Mouse (Mus musculus): Measurements from ENCODE around the gene Pfn4. TPM values are rescaled to one million over a fixed set of nuclear protein-coding genes. Genes with fewer than 3 reads are reported as not detected.
"Not testable (repeated sequence)": the region's sequence is repeated elsewhere in the genome, so short reads cannot be mapped to it uniquely, and the experiment has no call there.

The Pfn4 gene
- polyA plus RNA-seq, 1 experiment from 2014 or later, result 3.3 TPM

GRCm38 (mm10) chr12:4742183-4742582, 26.6 kb upstream of the Pfn4 start:
- no peak overlapping the region for H3K27ac ChIP-seq (ENCODE audit: low read depth)
- no peak overlapping the region for H3K4me2 ChIP-seq (ENCODE audit: low read length)
- no peaks in the 10 kb centered on the region for H3K9me3 ChIP-seq (ENCODE audit: control insufficient read depth, low read length)
- H3K9ac ChIP-seq (ENCODE audit: low read length), result no peak overlapping the region
- DNase-seq (ENCODE audit: low spot score) (no peak), ATAC-seq (replicated peaks; ENCODE audit: low FRiP score, low TSS enrichment, low read depth) (no peak)
- H3K27me3 ChIP-seq (replicated peaks; ENCODE audit: control insufficient read depth, insufficient read depth, low read length), result no peaks in the 10 kb centered on the region
- WGBS, result 86% methylated on average over 3 of the region's 3 CpGs
- no peak overlapping the region for H3K4me3 ChIP-seq (ENCODE audit: low read depth, low read length)
- H3K36me3 ChIP-seq (ENCODE audit: control insufficient read depth, insufficient read depth, low read length), result no peaks in the 10 kb centered on the region
- H3K4me1 ChIP-seq (replicated peaks; ENCODE audit: control insufficient read depth, insufficient read depth, low read length), result no peaks in the 10 kb centered on the region

- H3K27ac ChIP-seq (ENCODE audit: low read depth), result no peak overlapping the region
- no peaks in the 10 kb centered on the region for H3K4me1 ChIP-seq (replicated peaks; ENCODE audit: control insufficient read depth, insufficient read depth, low read length)
Observed at GRCm38 (mm10) chr12:4744486-4744885, 24.3 kb upstream of the Pfn4 start.

GRCm38 (mm10) chr12:4754451-4754850, 14.4 kb upstream of the Pfn4 start:
- not testable (repeated sequence) for H3K4me2 ChIP-seq (ENCODE audit: low read length); H3K4me3 ChIP-seq (ENCODE audit: low read depth, low read length); DNase-seq (ENCODE audit: low spot score); H3K27ac ChIP-seq (ENCODE audit: low read depth); H3K36me3 ChIP-seq (ENCODE audit: control insufficient read depth, insufficient read depth, low read length); H3K9ac ChIP-seq (ENCODE audit: low read length); ATAC-seq (replicated peaks; ENCODE audit: low FRiP score, low TSS enrichment, low read depth); H3K27me3 ChIP-seq (replicated peaks; ENCODE audit: control insufficient read depth, insufficient read depth, low read length); H3K9me3 ChIP-seq (ENCODE audit: control insufficient read depth, low read length); H3K4me1 ChIP-seq (replicated peaks; ENCODE audit: control insufficient read depth, insufficient read depth, low read length)
- 91% methylated on average over 4 of the region's 4 CpGs for WGBS

More at GRCm38 (mm10) chr12:4744486-4744885, 24.3 kb upstream of the Pfn4 start:
- WGBS, result 86% methylated on average over 10 of the region's 10 CpGs
- H3K4me3 ChIP-seq (ENCODE audit: low read depth, low read length), result no peak overlapping the region
- no peak overlapping the region for H3K9ac ChIP-seq (ENCODE audit: low read length)
- no peaks in the 10 kb centered on the region for H3K9me3 ChIP-seq (ENCODE audit: control insufficient read depth, low read length)
- H3K27me3 ChIP-seq (replicated peaks; ENCODE audit: control insufficient read depth, insufficient read depth, low read length), result no peaks in the 10 kb centered on the region
- H3K4me2 ChIP-seq (ENCODE audit: low read length), result no peak overlapping the region
- DNase-seq (ENCODE audit: low spot score), result no peak
- H3K36me3 ChIP-seq (ENCODE audit: control insufficient read depth, insufficient read depth, low read length), result no peaks in the 10 kb centered on the region
- no peak for ATAC-seq (replicated peaks; ENCODE audit: low FRiP score, low TSS enrichment, low read depth)

GRCm38 (mm10) chr12:4757060-4757459, 11.8 kb upstream of the Pfn4 start:
- no peaks in the 10 kb centered on the region for H3K27me3 ChIP-seq (replicated peaks; ENCODE audit: control insufficient read depth, insufficient read depth, low read length)
- 73% methylated on average over 1 of the region's 1 CpGs for WGBS
- H3K4me3 ChIP-seq (ENCODE audit: low read depth, low read length), result no peak overlapping the region
- no peaks in the 10 kb centered on the region for H3K4me1 ChIP-seq (replicated peaks; ENCODE audit: control insufficient read depth, insufficient read depth, low read length)
- H3K4me2 ChIP-seq (ENCODE audit: low read length), result no peak overlapping the region
- ATAC-seq (replicated peaks; ENCODE audit: low FRiP score, low TSS enrichment, low read depth) (no peak), DNase-seq (ENCODE audit: low spot score) (no peak)
- H3K9ac ChIP-seq (ENCODE audit: low read length), result no peak overlapping the region
- H3K9me3 ChIP-seq (ENCODE audit: control insufficient read depth, low read length), result no peaks in the 10 kb centered on the region
- H3K36me3 ChIP-seq (ENCODE audit: control insufficient read depth, insufficient read depth, low read length), result no peaks in the 10 kb centered on the region
- H3K27ac ChIP-seq (ENCODE audit: low read depth), result no peak overlapping the region

GRCm38 (mm10) chr12:4769333-4769723, 506 bp downstream of the Pfn4 start:
- Histone ChIP-seq H3K4me1 (replicated peaks; ENCODE audit: control insufficient read depth, insufficient read depth, low read length) (0 out of 2 replicates have a peak, but pooled peaks cover 4% of the 10 kb centered on the region), H3K27me3 (replicated peaks; ENCODE audit: control insufficient read depth, insufficient read depth, low read length) (no peaks in the 10 kb centered on the region), H3K36me3 (ENCODE audit: control insufficient read depth, insufficient read depth, low read length) (no peaks in the 10 kb centered on the region), H3K4me2 (ENCODE audit: low read length) (peak overlapping the region; percentile 71), H3K27ac (ENCODE audit: low read depth) (peak overlapping the region; percentile 89), H3K9me3 (ENCODE audit: control insufficient read depth, low read length) (no peaks in the 10 kb centered on the region), H3K4me3 (ENCODE audit: low read depth, low read length) (peak overlapping the region; percentile 59), H3K9ac (ENCODE audit: low read length) (peak overlapping the region; percentile 81)
- 20% methylated on average over 13 of the region's 13 CpGs for WGBS
- no peak for DNase-seq (ENCODE audit: low spot score)
- ATAC-seq (replicated peaks; ENCODE audit: low FRiP score, low TSS enrichment, low read depth), result no peak; the same call in 1 of the 2 replicates

GRCm38 (mm10) chr12:4774895-4775587, 6.2 kb downstream of the Pfn4 start:
- Histone ChIP-seq H3K4me2 (ENCODE audit: low read length) (no peak overlapping the region), H3K4me1 (replicated peaks; ENCODE audit: control insufficient read depth, insufficient read depth, low read length) (no peaks in the 10 kb centered on the region), H3K9ac (ENCODE audit: low read length) (no peak overlapping the region), H3K27me3 (replicated peaks; ENCODE audit: control insufficient read depth, insufficient read depth, low read length) (no peaks in the 10 kb centered on the region), H3K9me3 (ENCODE audit: control insufficient read depth, low read length) (no peaks in the 10 kb centered on the region), H3K36me3 (ENCODE audit: control insufficient read depth, insufficient read depth, low read length) (no peaks in the 10 kb centered on the region), H3K27ac (ENCODE audit: low read depth) (no peak overlapping the region), H3K4me3 (ENCODE audit: low read depth, low read length) (no peak overlapping the region)
- no peak for DNase-seq (ENCODE audit: low spot score)
- no peak for ATAC-seq (replicated peaks; ENCODE audit: low FRiP score, low TSS enrichment, low read depth)
- WGBS, result 86% methylated on average over 8 of the region's 8 CpGs

GRCm38 (mm10) chr12:4775588-4775949, 6.7 kb downstream of the Pfn4 start:
- H3K4me2 ChIP-seq (ENCODE audit: low read length), result no peak overlapping the region

GRCm38 (mm10) chr12:4777734-4778133, 8.9 kb downstream of the Pfn4 start:
- no peak for DNase-seq (ENCODE audit: low spot score)
- H3K9ac ChIP-seq (ENCODE audit: low read length), result no peak overlapping the region
- ATAC-seq (replicated peaks; ENCODE audit: low FRiP score, low TSS enrichment, low read depth), result no peak
- H3K27me3 ChIP-seq (replicated peaks; ENCODE audit: control insufficient read depth, insufficient read depth, low read length), result no peaks in the 10 kb centered on the region
- H3K4me2 ChIP-seq (ENCODE audit: low read length), result no peak overlapping the region
- H3K4me3 ChIP-seq (ENCODE audit: low read depth, low read length), result no peak overlapping the region
- H3K36me3 ChIP-seq (ENCODE audit: control insufficient read depth, insufficient read depth, low read length), result no peaks in the 10 kb centered on the region
- 82% methylated on average over 6 of the region's 6 CpGs for WGBS
- H3K9me3 ChIP-seq (ENCODE audit: control insufficient read depth, low read length), result no peaks in the 10 kb centered on the region
- H3K27ac ChIP-seq (ENCODE audit: low read depth), result no peak overlapping the region
- H3K4me1 ChIP-seq (replicated peaks; ENCODE audit: control insufficient read depth, insufficient read depth, low read length), result no peaks in the 10 kb centered on the region

More at GRCm38 (mm10) chr12:4775588-4775949, 6.7 kb downstream of the Pfn4 start:
- DNase-seq (ENCODE audit: low spot score) (no peak), ATAC-seq (replicated peaks; ENCODE audit: low FRiP score, low TSS enrichment, low read depth) (no peak)
- no peaks in the 10 kb centered on the region for H3K9me3 ChIP-seq (ENCODE audit: control insufficient read depth, low read length)
- 75% methylated on average over 9 of the region's 9 CpGs for WGBS
- H3K4me1 ChIP-seq (replicated peaks; ENCODE audit: control insufficient read depth, insufficient read depth, low read length), result no peaks in the 10 kb centered on the region
- no peak overlapping the region for H3K4me3 ChIP-seq (ENCODE audit: low read depth, low read length)
- H3K36me3 ChIP-seq (ENCODE audit: control insufficient read depth, insufficient read depth, low read length), result no peaks in the 10 kb centered on the region
- H3K27me3 ChIP-seq (replicated peaks; ENCODE audit: control insufficient read depth, insufficient read depth, low read length), result no peaks in the 10 kb centered on the region
- H3K9ac ChIP-seq (ENCODE audit: low read length), result no peak overlapping the region
- no peak overlapping the region for H3K27ac ChIP-seq (ENCODE audit: low read depth)

GRCm38 (mm10) chr12:4780245-4780644, 11.4 kb downstream of the Pfn4 start:
- 58% methylated on average over 2 of the region's 2 CpGs for WGBS
- Histone ChIP-seq H3K4me1 (replicated peaks; ENCODE audit: control insufficient read depth, insufficient read depth, low read length) (no peaks in the 10 kb centered on the region), H3K9ac (ENCODE audit: low read length) (no peak overlapping the region), H3K9me3 (ENCODE audit: control insufficient read depth, low read length) (no peaks in the 10 kb centered on the region), H3K27me3 (replicated peaks; ENCODE audit: control insufficient read depth, insufficient read depth, low read length) (no peaks in the 10 kb centered on the region), H3K4me2 (ENCODE audit: low read length) (no peak overlapping the region), H3K27ac (ENCODE audit: low read depth) (no peak overlapping the region), H3K36me3 (ENCODE audit: control insufficient read depth, insufficient read depth, low read length) (no peaks in the 10 kb centered on the region), H3K4me3 (ENCODE audit: low read depth, low read length) (no peak overlapping the region)
- ATAC-seq (replicated peaks; ENCODE audit: low FRiP score, low TSS enrichment, low read depth) (no peak), DNase-seq (ENCODE audit: low spot score) (no peak)

Measured in intestine, embryonic 14.5 days (tissue).